Mouse (Mus musculus) lung, postnatal 0 days (tissue): ENCODE measurements at regions not wholly inside any gene's neighbourhood (a gene's known extent, or its start where the extent isn't known, plus 50 kb on each side); places are given as distances from the start of the nearest gene placed in this dataset.

Experiments used
- CTCF ChIP-seq: IDR thresholded peaks from 2 replicates; pipeline ENCODE4 v1.5.1; 2016; ENCODE audit warnings: antibody characterized with exemption, mild to moderate bottlenecking
- EP300 ChIP-seq: IDR thresholded peaks from 2 replicates; pipeline ENCODE4 v1.6.1; 2016; ENCODE audit warnings: antibody characterized with exemption, mild to moderate bottlenecking, control low read depth

GRCm38 (mm10) chr15:96781560-96781959 is 82.0 kb upstream of the Slc38a2 start:
- peak; percentile 26 for TF ChIP-seq CTCF
- TF ChIP-seq EP300, result no peak
